Mouse (Mus musculus) limb, embryonic 12.5 days (tissue): Measurements from ENCODE around the gene Hoxb6. TPM values are rescaled to one million over a fixed set of nuclear protein-coding genes. Genes with fewer than 3 reads are reported as not detected.
A peak's percentile ranks its signal among the peaks of the same experiment; 100 is the strongest.

Experiments used
- ATAC-seq: fragments of 200-750 bp; cut with Nextera tagmentation; 2 replicates; pipeline ENCODE4 v1.8.0; 2017; ENCODE audit warnings: low read depth, moderate TSS enrichment; ENCODE audit not compliant: insufficient number of reproducible peaks, insufficient read depth, low FRiP score, low TSS enrichment
- H3K27ac ChIP-seq: fragments of 300-500 bp; sonication (generic); 2 replicates; pipeline ENCODE4 v1.5.1; 2016; ENCODE audit warnings: mild to moderate bottlenecking, moderate library complexity
- H3K27me3 ChIP-seq: fragments of 300-500 bp; sonication (generic); 2 replicates; pipeline ENCODE4 v1.6.1; 2016; ENCODE audit warnings: mild to moderate bottlenecking, moderate library complexity
- H3K36me3 ChIP-seq: fragments of 300-500 bp; sonication (generic); 2 replicates; pipeline ENCODE4 v1.6.1; 2016; ENCODE audit warnings: mild to moderate bottlenecking, moderate library complexity
- H3K4me1 ChIP-seq: fragments of 300-500 bp; sonication (generic); replicated peaks from 2 replicates; pipeline ENCODE4 v1.6.1; 2016
- H3K4me2 ChIP-seq: fragments of 300-500 bp; sonication (generic); 2 replicates; pipeline ENCODE4 v1.6.1; 2016; ENCODE audit warnings: mild to moderate bottlenecking, moderate library complexity
- H3K4me3 ChIP-seq: fragments of 300-500 bp; sonication (generic); replicated peaks from 2 replicates; pipeline ENCODE4 v1.5.1; 2016; ENCODE audit warnings: mild to moderate bottlenecking
- H3K9ac ChIP-seq: fragments of 300-500 bp; sonication (generic); replicated peaks from 2 replicates; pipeline ENCODE4 v1.6.1; 2016; ENCODE audit warnings: mild to moderate bottlenecking, moderate library complexity
- H3K9me3 ChIP-seq: fragments of 300-500 bp; sonication (generic); 2 replicates; pipeline ENCODE4 v1.6.1; 2016; ENCODE audit warnings: mild to moderate bottlenecking, moderate library complexity
- WGBS: fragments of 180-500 bp; shearing (Covaris S2); methylation state at CpG from one replicate; pipeline ENCODE4 v1.1.7; 2016; 5-methylcytosine and 5-hydroxymethylcytosine counted together
- polyA plus RNA-seq: library from polyadenylated mRNA; unstranded; fragments of >200 nt; fragmentation: Nextera tagmentation; extraction: Ambion mirVana; gene quantifications from 2 replicates; pipeline ENCODE4 v1.2.1, GENCODE M21; 2016

Gene Hoxb6
- polyA plus RNA-seq, 1 experiment from 2014 or later, result 1.0 TPM

DNA sequence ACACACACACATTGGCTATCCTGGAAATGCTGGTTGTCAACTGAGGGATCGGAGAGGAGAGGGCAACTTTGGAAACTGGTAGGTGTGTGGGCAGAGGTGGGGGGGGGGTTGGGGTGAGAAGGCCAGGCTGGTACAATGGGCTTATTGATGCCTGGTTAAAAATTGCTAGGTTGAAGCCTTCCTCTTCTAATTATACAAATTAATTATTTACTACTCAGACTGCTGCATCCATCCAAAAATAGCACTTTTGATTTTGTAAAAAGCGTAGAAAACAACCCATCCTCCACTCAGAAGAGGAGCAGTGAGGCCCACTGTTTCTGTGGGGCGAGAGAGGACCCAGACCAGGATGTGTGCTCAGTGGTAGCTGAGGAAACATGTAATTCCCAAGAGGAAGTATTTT is 42.7 kb downstream of the Hoxb6 start:
- Histone ChIP-seq H3K27ac (no peak overlapping the region), H3K4me3 (no peak overlapping the region), H3K27me3 (peaks cover 100% of the 10 kb centered on the region), H3K9ac (no peak overlapping the region), H3K4me2 (0 out of 2 replicates have a peak overlapping the region, but pooled peaks have one; percentile 26), H3K36me3 (no peaks in the 10 kb centered on the region), H3K9me3 (no peaks in the 10 kb centered on the region), H3K4me1 (peaks cover 12% of the 10 kb centered on the region)
- WGBS, result 50% methylated on average over 3 of the region's 3 CpGs
- no peak for ATAC-seq

- Histone ChIP-seq H3K4me2 (no peak overlapping the region), H3K27me3 (peaks cover 100% of the 10 kb centered on the region), H3K9me3 (no peaks in the 10 kb centered on the region), H3K4me3 (no peak overlapping the region), H3K4me1 (peaks cover 13% of the 10 kb centered on the region), H3K27ac (no peak overlapping the region), H3K36me3 (no peaks in the 10 kb centered on the region), H3K9ac (no peak overlapping the region)
- WGBS, result 12% methylated on average over 2 of the region's 2 CpGs
- ATAC-seq, result no peak
These were observed 44.3 kb downstream of the Hoxb6 start for GRCm38 (mm10) chr11:96336597-96336996.

DNA sequence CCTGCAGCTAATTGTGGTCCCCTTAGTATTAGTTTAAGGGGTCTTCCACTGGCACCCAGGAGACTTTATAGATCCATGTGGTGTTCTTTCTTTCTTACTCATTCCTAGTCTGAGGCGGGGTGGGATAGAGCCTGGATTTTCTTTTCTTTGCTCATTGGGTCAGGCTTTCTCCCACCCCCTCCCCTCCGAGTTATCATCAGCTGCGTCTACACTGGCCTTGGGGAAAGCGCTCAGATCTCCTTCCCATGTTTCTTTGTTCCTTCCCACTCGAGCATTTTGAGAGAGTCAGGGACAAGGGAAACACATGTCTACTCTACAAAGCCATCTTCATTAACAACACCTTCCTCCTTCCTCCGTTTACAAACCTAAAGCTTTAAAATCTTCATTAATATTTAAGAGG is 44.8 kb downstream of the Hoxb6 start:
- no peak for ATAC-seq
- 19% methylated on average over 6 of the region's 6 CpGs for WGBS
- Histone ChIP-seq H3K27ac (no peak overlapping the region), H3K9ac (no peak overlapping the region), H3K27me3 (peaks cover 100% of the 10 kb centered on the region), H3K4me2 (no peak overlapping the region), H3K4me3 (no peak overlapping the region), H3K9me3 (no peaks in the 10 kb centered on the region), H3K4me1 (peaks cover 17% of the 10 kb centered on the region), H3K36me3 (no peaks in the 10 kb centered on the region)

- H3K4me2 ChIP-seq, result no peak overlapping the region
- 29% methylated on average over 7 of the region's 7 CpGs for WGBS
- no peak overlapping the region for H3K27ac ChIP-seq
- no peak overlapping the region for H3K4me3 ChIP-seq
- H3K4me1 ChIP-seq, result peaks cover 10% of the 10 kb centered on the region
- no peak for ATAC-seq
- H3K9me3 ChIP-seq, result no peaks in the 10 kb centered on the region
- no peak overlapping the region for H3K9ac ChIP-seq
- H3K36me3 ChIP-seq, result no peaks in the 10 kb centered on the region
- H3K27me3 ChIP-seq, result peaks cover 100% of the 10 kb centered on the region
These were observed 46.9 kb downstream of the Hoxb6 start for GRCm38 (mm10) chr11:96338957-96339855.

- H3K9me3 ChIP-seq, result no peaks in the 10 kb centered on the region
- H3K4me1 ChIP-seq, result peaks cover 20% of the 10 kb centered on the region
- peak overlapping the region; percentile 52 for H3K4me2 ChIP-seq
- peak overlapping the region; percentile 37; the same call in 1 of the 2 replicates for H3K9ac ChIP-seq
- H3K36me3 ChIP-seq, result no peaks in the 10 kb centered on the region
- peak overlapping the region; percentile 50; the same call in 1 of the 2 replicates for H3K27ac ChIP-seq
- peak overlapping the region; percentile 28 for H3K4me3 ChIP-seq
- under 1% methylated on average over 25 of the region's 36 CpGs for WGBS
- H3K27me3 ChIP-seq, result peaks cover 100% of the 10 kb centered on the region
- no peak for ATAC-seq
These were observed 48.6 kb downstream of the Hoxb6 start for GRCm38 (mm10) chr11:96340698-96341365.

GRCm38 (mm10) chr11:96341701-96342575 is 49.7 kb downstream of the Hoxb6 start:
- H3K9me3 ChIP-seq, result no peaks in the 10 kb centered on the region
- ATAC-seq, result no peak
- H3K4me1 ChIP-seq, result peaks cover 22% of the 10 kb centered on the region
- peak overlapping the region; percentile 26 for H3K4me3 ChIP-seq
- peaks cover 100% of the 10 kb centered on the region for H3K27me3 ChIP-seq
- H3K36me3 ChIP-seq, result no peaks in the 10 kb centered on the region
- WGBS, result 1% methylated on average over 40 of the region's 40 CpGs
- H3K27ac ChIP-seq, result no peak overlapping the region
- peak overlapping the region; percentile 38 for H3K9ac ChIP-seq
- H3K4me2 ChIP-seq, result peak overlapping the region; percentile 52

- Histone ChIP-seq H3K4me1 (peaks cover 22% of the 10 kb centered on the region), H3K36me3 (no peaks in the 10 kb centered on the region), H3K9ac (no peak overlapping the region), H3K27ac (no peak overlapping the region), H3K4me3 (no peak overlapping the region), H3K9me3 (no peaks in the 10 kb centered on the region), H3K27me3 (peaks cover 98% of the 10 kb centered on the region), H3K4me2 (no peak overlapping the region)
- ATAC-seq, result no peak
- 6% methylated on average over 4 of the region's 4 CpGs for WGBS
These were observed 50.3 kb downstream of the Hoxb6 start for GRCm38 (mm10) chr11:96342576-96342930.

- WGBS, result 25% methylated on average over 2 of the region's 2 CpGs
- peaks cover 22% of the 10 kb centered on the region for H3K4me1 ChIP-seq
- no peak overlapping the region for H3K4me3 ChIP-seq
These were observed 51.0 kb downstream of the Hoxb6 start for GRCm38 (mm10) chr11:96343206-96343745.

GRCm38 (mm10) chr11:96344061-96344877 is 52.0 kb downstream of the Hoxb6 start:
- H3K9me3 ChIP-seq, result no peaks in the 10 kb centered on the region
- WGBS, result 5% methylated on average over 39 of the region's 40 CpGs
- H3K27ac ChIP-seq, result 0 out of 2 replicates have a peak overlapping the region, but pooled peaks have one; percentile 23
- H3K4me1 ChIP-seq, result peaks cover 22% of the 10 kb centered on the region
- no peak for ATAC-seq
- peaks cover 97% of the 10 kb centered on the region for H3K27me3 ChIP-seq
- peak overlapping the region; percentile 8 for H3K4me2 ChIP-seq
- H3K9ac ChIP-seq, result no peak overlapping the region
- peak overlapping the region; percentile 12; the same call in 1 of the 2 replicates for H3K4me3 ChIP-seq
- H3K36me3 ChIP-seq, result no peaks in the 10 kb centered on the region

More at GRCm38 (mm10) chr11:96343206-96343745, 51.0 kb downstream of the Hoxb6 start:
- H3K9ac ChIP-seq, result no peak overlapping the region
- H3K36me3 ChIP-seq, result no peaks in the 10 kb centered on the region
- peaks cover 97% of the 10 kb centered on the region for H3K27me3 ChIP-seq
- no peak for ATAC-seq
- H3K9me3 ChIP-seq, result no peaks in the 10 kb centered on the region
- H3K27ac ChIP-seq, result no peak overlapping the region
- H3K4me2 ChIP-seq, result no peak overlapping the region

DNA sequence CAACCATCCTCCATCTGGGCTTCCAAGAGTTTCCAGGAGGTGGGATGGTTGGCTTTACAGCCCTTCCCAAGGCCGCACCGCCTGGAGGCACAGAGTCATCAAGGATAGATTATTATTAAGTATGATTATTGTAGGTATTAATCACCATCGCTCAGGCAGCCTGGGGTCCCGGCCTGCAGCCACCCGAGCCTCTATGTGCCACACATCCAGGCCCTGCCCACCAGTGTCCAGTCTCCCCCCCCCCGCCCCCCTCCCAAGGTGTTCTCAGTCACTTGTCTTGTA is 52.5 kb downstream of the Hoxb6 start:
- H3K36me3 ChIP-seq, result no peaks in the 10 kb centered on the region
- ATAC-seq, result no peak

More for the DNA sequence above, 52.5 kb downstream of the Hoxb6 start:
- H3K9me3 ChIP-seq, result no peaks in the 10 kb centered on the region
- H3K27me3 ChIP-seq, result peaks cover 97% of the 10 kb centered on the region
- 6% methylated on average over 6 of the region's 6 CpGs for WGBS
- H3K4me2 ChIP-seq, result peak overlapping the region; percentile 58; the same call in 1 of the 2 replicates
- H3K27ac ChIP-seq, result no peak overlapping the region
- no peak overlapping the region for H3K9ac ChIP-seq
- H3K4me1 ChIP-seq, result peaks cover 22% of the 10 kb centered on the region
- H3K4me3 ChIP-seq, result no peak overlapping the region; the same call in 1 of the 2 replicates
